Mouse (Mus musculus): ENCODE measurements around the gene Parp2. TPM values are rescaled to one million over a fixed set of nuclear protein-coding genes. Genes with fewer than 3 reads are reported as not detected.
"Not testable (repeated sequence)": the region's sequence is repeated elsewhere in the genome, so short reads cannot be mapped to it uniquely, and the experiment has no call there.

The Parp2 gene
- total RNA-seq, 2 experiments from 2014 or later, result 8.6 to 9.5 TPM

GRCm38 (mm10) chr14:50826579-50826978, 18.9 kb downstream of the Parp2 start:
- DNase-seq (ENCODE audit: low spot score), result no peak

DNA sequence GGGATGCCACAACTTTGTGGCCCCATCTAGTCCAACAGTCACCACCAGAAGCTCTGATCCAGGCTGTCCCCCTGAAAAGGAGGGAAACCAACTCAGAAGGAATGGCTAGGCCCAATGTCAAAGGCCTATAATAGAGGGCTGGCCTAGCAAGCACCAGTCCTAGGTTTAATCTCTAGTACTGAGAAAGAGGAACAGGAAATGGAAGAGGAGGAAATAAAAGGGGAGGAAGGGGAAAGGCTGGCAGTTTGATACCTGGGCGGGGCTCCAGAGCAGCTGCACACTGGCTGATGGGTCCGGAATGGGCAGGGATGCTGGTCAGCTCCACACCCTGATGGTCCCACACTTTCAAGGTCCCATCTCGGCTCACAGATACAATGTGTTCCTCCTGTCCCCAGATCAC, 22.2 kb downstream of the Parp2 start:
- DNase-seq (ENCODE audit: low spot score), result no peak

GRCm38 (mm10) chr14:50833964-50834363, 26.3 kb downstream of the Parp2 start:
- DNase-seq (ENCODE audit: low spot score), result no peak

- no peak for DNase-seq (ENCODE audit: low spot score)
Observed at GRCm38 (mm10) chr14:50834435-50834834, 26.8 kb downstream of the Parp2 start.

DNA sequence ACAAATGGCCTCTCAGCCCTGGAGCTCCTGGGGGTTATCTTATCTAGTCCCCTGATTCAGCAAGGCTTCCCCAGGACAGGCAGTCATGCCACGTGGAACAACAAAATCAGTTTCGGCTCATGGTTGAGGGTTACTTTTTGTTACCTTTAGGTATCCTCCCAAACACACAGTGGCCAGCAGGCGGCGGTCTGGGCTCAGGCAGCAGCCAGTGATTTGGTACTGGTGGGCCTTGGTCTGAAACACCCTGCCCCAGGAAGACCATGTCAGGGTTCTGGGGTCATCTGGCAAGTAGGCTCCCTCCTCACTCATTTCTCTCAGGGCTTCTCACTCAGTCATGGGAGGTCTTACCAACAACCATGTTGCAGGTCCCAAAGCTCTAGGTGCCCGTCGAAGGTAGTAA, 29.6 kb downstream of the Parp2 start:
- DNase-seq (ENCODE audit: low spot score), result no peak

DNA sequence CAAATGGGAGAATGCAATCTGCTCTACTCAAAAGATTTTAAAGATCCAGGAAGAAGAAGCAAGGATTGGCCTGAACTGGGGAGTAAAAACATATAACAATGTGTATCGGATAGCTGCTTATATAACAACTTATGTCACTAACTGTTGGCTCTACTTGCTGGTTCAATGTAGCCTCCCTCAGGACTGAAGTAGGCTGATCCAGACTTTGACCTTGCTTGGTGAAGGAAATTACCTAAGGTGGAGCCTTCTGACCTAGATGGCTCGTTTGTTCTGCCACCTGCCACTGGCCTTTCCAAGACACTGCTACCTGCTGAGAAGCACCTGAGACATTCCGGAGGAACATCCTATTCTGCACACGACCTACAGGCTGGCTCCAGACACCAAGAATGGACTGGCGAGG, 48.1 kb downstream of the Parp2 start:
- DNase-seq (ENCODE audit: low spot score), result no peak

- no peak for DNase-seq (ENCODE audit: low spot score)
Observed at GRCm38 (mm10) chr14:50862641-50863040, 55.0 kb downstream of the Parp2 start.

- DNase-seq (ENCODE audit: low spot score), result not testable (repeated sequence)
Observed at GRCm38 (mm10) chr14:50865005-50865404, 57.4 kb downstream of the Parp2 start.

DNA sequence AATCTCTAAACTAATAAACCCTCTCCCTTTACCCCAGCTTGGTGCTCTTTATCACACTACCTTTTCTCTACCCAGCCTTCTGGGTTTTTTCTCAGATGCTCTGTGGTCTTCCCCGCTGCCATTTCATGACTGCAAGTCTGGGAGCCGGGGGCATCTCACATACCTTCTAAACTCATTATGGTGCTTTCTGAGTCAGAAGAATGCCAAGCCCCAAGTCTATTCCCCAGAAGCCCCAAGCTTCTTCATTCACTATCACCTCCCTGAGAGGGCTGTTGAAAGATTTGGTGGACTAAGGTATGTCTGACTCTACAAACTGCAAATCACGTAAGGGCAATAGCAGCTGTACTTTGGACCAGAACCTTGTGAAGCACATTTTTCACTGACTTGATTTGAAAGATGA, 59.3 kb downstream of the Parp2 start:
- DNase-seq (ENCODE audit: low spot score), result no peak

- DNase-seq (ENCODE audit: low spot score), result no peak
Observed at GRCm38 (mm10) chr14:50868211-50868610, 60.6 kb downstream of the Parp2 start.

DNA sequence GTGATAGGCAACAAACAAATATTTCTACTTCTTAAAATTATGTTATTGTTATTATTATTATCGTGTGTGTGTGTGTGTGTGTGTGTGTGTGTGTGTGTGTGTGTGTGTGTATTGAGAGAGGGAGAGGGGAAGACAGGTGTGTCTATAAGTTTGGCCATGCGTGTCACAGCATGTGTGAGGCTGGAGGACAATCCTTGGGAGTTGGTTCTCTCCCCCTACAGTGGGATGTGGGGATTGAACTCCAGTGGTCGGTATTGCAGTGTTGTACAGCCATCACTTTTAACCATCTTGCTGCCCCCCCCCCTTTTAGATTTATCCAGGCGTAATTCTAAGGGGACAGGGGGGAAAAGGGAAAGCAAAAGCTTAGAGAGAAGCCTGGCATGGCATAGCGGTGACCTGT, 61.0 kb downstream of the Parp2 start:
- DNase-seq (ENCODE audit: low spot score), result no peak

DNA sequence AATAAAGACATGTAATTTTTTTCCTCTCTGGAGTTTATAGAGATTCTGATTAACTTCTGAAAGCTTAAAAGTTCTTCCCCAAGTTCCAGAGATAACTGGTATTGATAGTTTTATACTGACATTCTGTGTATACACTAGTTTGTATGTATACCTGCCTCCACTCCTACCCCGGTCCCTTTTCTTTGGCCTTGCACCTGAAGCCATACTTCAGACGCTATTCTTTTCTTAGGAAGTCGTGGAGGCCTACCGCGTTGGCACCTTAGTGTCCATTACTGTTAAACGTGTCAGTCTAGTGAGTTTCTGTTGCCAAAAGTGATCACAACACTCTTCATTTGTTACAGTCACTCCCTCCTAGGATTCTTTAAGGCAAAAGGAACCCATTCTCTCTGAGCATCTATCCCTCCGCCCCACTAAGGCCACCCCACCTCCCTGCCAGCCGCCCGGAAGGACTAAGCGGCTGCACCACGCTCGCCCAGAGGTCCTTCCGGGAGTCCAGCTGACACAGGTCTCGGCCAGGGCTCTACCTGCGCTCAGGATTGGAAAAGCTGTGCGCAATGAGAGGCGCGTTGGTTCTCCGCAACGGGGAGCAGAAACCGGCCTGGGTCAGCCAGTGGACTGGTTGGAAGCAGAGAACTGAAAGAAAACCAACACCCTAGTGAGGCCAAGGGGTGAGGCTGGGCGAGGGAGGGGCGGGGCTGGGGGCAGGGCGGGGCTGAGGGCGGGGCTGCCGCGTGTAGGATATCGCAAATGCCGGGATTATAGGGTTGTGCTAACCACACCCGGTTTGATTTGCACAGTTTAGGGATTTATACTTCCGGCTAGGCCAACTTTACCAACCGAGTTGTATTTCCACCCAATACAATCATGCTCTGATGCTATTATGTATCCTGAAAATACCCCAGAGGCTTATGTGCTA, 62.5 kb downstream of the Parp2 start, which contains the start of gene Tep1:
Tep1 (minus strand) TSS at position 672 of the 916 bp plus-strand sequence.
- DNase-seq (ENCODE audit: low spot score), result peak; percentile 69

DNA sequence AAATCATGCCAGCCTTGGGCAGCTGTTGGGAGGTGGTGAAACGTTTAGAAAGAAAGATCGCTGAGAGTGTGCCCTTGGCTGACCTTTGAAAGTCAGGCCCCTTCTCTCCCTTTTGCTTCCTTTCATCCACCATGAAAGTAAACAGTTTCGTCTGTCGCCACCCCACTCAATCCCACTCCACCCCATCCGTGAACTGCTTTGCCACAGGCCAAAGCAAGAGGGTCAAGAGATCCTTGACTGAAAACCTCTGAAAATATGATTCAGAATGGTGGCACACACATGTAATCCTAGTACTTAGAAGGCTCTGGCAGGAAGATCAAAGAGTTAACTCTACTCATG, 63.1 kb downstream of the Parp2 start:
- no peak for DNase-seq (ENCODE audit: low spot score)

Other genes with a start within 250 kb of the Parp2 start
- gene Olfr744, start 193.0 kb upstream of the Parp2 start, total RNA-seq (2021), result not detected
- not detected for gene Olfr745, start 168.5 kb upstream of the Parp2 start, total RNA-seq (2021)
- gene Olfr746, start 160.8 kb upstream of the Parp2 start, total RNA-seq (2021), result not detected
- not detected for gene Olfr747, start 114.6 kb upstream of the Parp2 start, total RNA-seq (2021)
- not detected for gene Olfr748, start 100.5 kb upstream of the Parp2 start, total RNA-seq (2021)
- not detected for gene Olfr749, start 62.7 kb upstream of the Parp2 start, total RNA-seq (2021)
- gene Ttc5, start 22.3 kb upstream of the Parp2 start, total RNA-seq (2021), result 1 to 10 TPM; 5.1 to 6.5 TPM
- gene Ccnb1ip1, start 109 bp upstream of the Parp2 start, total RNA-seq (2021), result under 1 TPM in 1 of 2 experiments, not detected in 1; 0.40 TPM
- 1 to 10 TPM; 6.5 to 9.0 TPM for gene Tep1, start 62.7 kb downstream of the Parp2 start, total RNA-seq (2021)
- gene Klhl33, start 89.7 kb downstream of the Parp2 start, total RNA-seq (2021), result 100 to 1,000 TPM in 1 of 2 experiments, 10 to 100 TPM in 1; 56.5 to 114 TPM
- gene Osgep, start 117.1 kb downstream of the Parp2 start, total RNA-seq (2021), result 10 to 100 TPM; 45.9 to 47.5 TPM
- 10 to 100 TPM; 29.1 to 29.2 TPM for gene Apex1, start 117.1 kb downstream of the Parp2 start, total RNA-seq (2021)
- 10 to 100 TPM; 16.1 to 16.7 TPM for gene Pip4p1, start 123.0 kb downstream of the Parp2 start, total RNA-seq (2021)
- 1 to 10 TPM; 3.3 to 4.5 TPM for gene Pnp, start 123.2 kb downstream of the Parp2 start, total RNA-seq (2021)
- gene Gm49342, start 136.7 kb downstream of the Parp2 start, total RNA-seq (2021), result 1 to 10 TPM; 2.2 to 6.2 TPM
- under 1 TPM in 1 of 2 experiments, not detected in 1; 0.24 TPM for gene Pnp2, start 148.2 kb downstream of the Parp2 start, total RNA-seq (2021)
- not detected for gene Rnase10, start 199.9 kb downstream of the Parp2 start, total RNA-seq (2021)
- gene Rnase9, start 234.0 kb downstream of the Parp2 start, total RNA-seq (2021), result not detected
- gene Rnase11, start 242.3 kb downstream of the Parp2 start, total RNA-seq (2021), result not detected
- gene Rnase12, start 249.8 kb downstream of the Parp2 start, total RNA-seq (2021), result not detected

Data from gastrocnemius, adult 18-20 months (tissue).